Mouse (Mus musculus) hindbrain, postnatal 0 days (tissue): ENCODE data around the gene Cela3b. TPM values are rescaled to one million over a fixed set of nuclear protein-coding genes. Genes with fewer than 3 reads are reported as not detected.
A peak's percentile ranks its signal among the peaks of the same experiment; 100 is the strongest.

Source experiments
- ATAC-seq: fragments of 200-750 bp; cut with Nextera tagmentation; 2 replicates; pipeline ENCODE4 v1.8.0; 2017; ENCODE audit warnings: mild to moderate bottlenecking, moderate TSS enrichment, moderate library complexity
- DNase-seq: peaks from one replicate; pipeline ENCODE4 v3.0.0-alpha.2; 2015; ENCODE audit warnings: low spot score
- H3K27ac ChIP-seq: fragments of 300-500 bp; sonication (generic); 2 replicates; pipeline ENCODE4 v1.5.1; 2014; ENCODE audit warnings: mild to moderate bottlenecking
- H3K27me3 ChIP-seq: fragments of 300-500 bp; sonication (generic); 2 replicates; pipeline ENCODE4 v1.6.1; 2014; ENCODE audit warnings: low read length, mixed read lengths; ENCODE audit not compliant: insufficient read depth
- H3K36me3 ChIP-seq: fragments of 300-500 bp; sonication (generic); 2 replicates; pipeline ENCODE4 v1.6.1; 2014; ENCODE audit warnings: low read length, mixed read lengths; ENCODE audit not compliant: insufficient read depth
- H3K4me1 ChIP-seq: fragments of 300-500 bp; sonication (generic); 2 replicates; pipeline ENCODE4 v1.6.1; 2014; ENCODE audit warnings: antibody characterized with exemption, low read length, mixed read lengths; ENCODE audit not compliant: insufficient read depth
- H3K4me2 ChIP-seq: fragments of 300-500 bp; sonication (generic); 2 replicates; pipeline ENCODE4 v1.6.1; 2014; ENCODE audit warnings: low read depth, mild to moderate bottlenecking, low read length, moderate library complexity, mixed read lengths
- H3K4me3 ChIP-seq: fragments of 300-500 bp; sonication (generic); 2 replicates; pipeline ENCODE4 v1.5.1; 2014; ENCODE audit warnings: low read length
- H3K9ac ChIP-seq: fragments of 300-500 bp; sonication (generic); replicated peaks from 2 replicates; pipeline ENCODE4 v1.6.1; 2014; ENCODE audit warnings: mild to moderate bottlenecking, low read length, moderate library complexity, mixed read lengths
- H3K9me3 ChIP-seq: fragments of 300-500 bp; sonication (generic); 2 replicates; pipeline ENCODE4 v1.6.1; 2016; ENCODE audit warnings: low read length, mixed read lengths
- CTCF ChIP-seq: IDR thresholded peaks from 2 replicates; pipeline ENCODE4 v1.5.1; 2016; ENCODE audit warnings: antibody characterized with exemption, control low read depth, low read depth
- WGBS: fragments of 180-500 bp; shearing (Covaris S2); extraction: QIAGEN DNeasy Blood & Tissue Kit; methylation state at CpG from one replicate; pipeline ENCODE4 v1.1.7; 2014; 5-methylcytosine and 5-hydroxymethylcytosine counted together
- polyA plus RNA-seq: library from polyadenylated mRNA; unstranded; fragments of >200 nt; fragmentation: Nextera tagmentation; extraction: Ambion mirVana; gene quantifications from 2 replicates; pipeline ENCODE4 v1.2.1, GENCODE M21; 2015
- total RNA-seq: library from RNA; depleted of rRNA; stranded (reverse); fragments of >200 nt; gene quantifications from 2 replicates; pipeline ENCODE4 v1.2.3, GENCODE M21; 2014

The Cela3b gene
- total and polyA plus RNA-seq, 2 experiments from 2014 or later, result not detected

- no peak for TF ChIP-seq CTCF
- Histone ChIP-seq H3K27me3 (no peaks in the 10 kb centered on the region), H3K4me3 (peak overlapping the region; percentile 60), H3K9me3 (no peaks in the 10 kb centered on the region), H3K4me1 (peaks cover 4% of the 10 kb centered on the region; the same call in 1 of the 2 replicates), H3K9ac (peak overlapping the region; percentile 66), H3K4me2 (peak overlapping the region; percentile 73), H3K36me3 (no peaks in the 10 kb centered on the region), H3K27ac (peak overlapping the region; percentile 90)
- ATAC-seq (no peak), DNase-seq (no peak)
- under 1% methylated on average over 20 of the region's 20 CpGs for WGBS
Measured at GRCm38 (mm10) chr4:137387482-137388058, 42.8 kb downstream of the Cela3b start.

GRCm38 (mm10) chr4:137380702-137381605 lies 49.4 kb downstream of the Cela3b start:
- TF ChIP-seq CTCF, result no peak
- no peak for DNase-seq
- Histone ChIP-seq H3K27me3 (no peaks in the 10 kb centered on the region), H3K9ac (no peak overlapping the region), H3K4me3 (no peak overlapping the region), H3K4me1 (no peaks in the 10 kb centered on the region), H3K9me3 (no peaks in the 10 kb centered on the region), H3K4me2 (peak overlapping the region; percentile 18; the same call in 1 of the 2 replicates), H3K27ac (no peak overlapping the region), H3K36me3 (no peaks in the 10 kb centered on the region)
- ATAC-seq, result no peak
- 42% methylated on average over 14 of the region's 16 CpGs for WGBS

GRCm38 (mm10) chr4:137379713-137380255 lies 50.6 kb downstream of the Cela3b start:
- Histone ChIP-seq H3K4me2 (no peak overlapping the region), H3K4me3 (no peak overlapping the region), H3K4me1 (no peaks in the 10 kb centered on the region), H3K9ac (no peak overlapping the region), H3K9me3 (no peaks in the 10 kb centered on the region), H3K27ac (no peak overlapping the region), H3K36me3 (no peaks in the 10 kb centered on the region), H3K27me3 (no peaks in the 10 kb centered on the region)
- no peak for TF ChIP-seq CTCF
- ATAC-seq (no peak), DNase-seq (no peak)
- 90% methylated on average over 10 of the region's 10 CpGs for whole genome bisulfite sequencing

GRCm38 (mm10) chr4:137379085-137379484 lies 51.3 kb downstream of the Cela3b start:
- no peak overlapping the region for H3K4me3 ChIP-seq
- H3K36me3 ChIP-seq, result no peaks in the 10 kb centered on the region
- H3K9ac ChIP-seq, result no peak overlapping the region
- ATAC-seq (no peak), DNase-seq (no peak)
- H3K27ac ChIP-seq, result no peak overlapping the region
- no peaks in the 10 kb centered on the region for H3K9me3 ChIP-seq
- H3K4me1 ChIP-seq, result no peaks in the 10 kb centered on the region
- no peaks in the 10 kb centered on the region for H3K27me3 ChIP-seq
- 81% methylated on average over 3 of the region's 3 CpGs for WGBS
- no peak overlapping the region for H3K4me2 ChIP-seq
- no peak for TF ChIP-seq CTCF

GRCm38 (mm10) chr4:137377526-137378304 lies 52.6 kb downstream of the Cela3b start:
- TF ChIP-seq CTCF, result no peak
- Histone ChIP-seq H3K9me3 (no peaks in the 10 kb centered on the region), H3K4me1 (no peaks in the 10 kb centered on the region), H3K9ac (no peak overlapping the region), H3K27ac (no peak overlapping the region), H3K4me3 (no peak overlapping the region), H3K36me3 (no peaks in the 10 kb centered on the region), H3K27me3 (no peaks in the 10 kb centered on the region), H3K4me2 (no peak overlapping the region)
- ATAC-seq (no peak), DNase-seq (no peak)
- WGBS, result 77% methylated on average over 4 of the region's 4 CpGs

GRCm38 (mm10) chr4:137376778-137377177 lies 53.6 kb downstream of the Cela3b start:
- Histone ChIP-seq H3K9me3 (no peaks in the 10 kb centered on the region), H3K36me3 (no peaks in the 10 kb centered on the region), H3K27ac (no peak overlapping the region), H3K4me2 (no peak overlapping the region), H3K27me3 (no peaks in the 10 kb centered on the region), H3K9ac (no peak overlapping the region), H3K4me3 (no peak overlapping the region), H3K4me1 (no peaks in the 10 kb centered on the region)
- no peak for ATAC-seq
- no peak for DNase-seq
- 0 out of 2 replicates have a peak, but pooled peaks have one; percentile 14 for TF ChIP-seq CTCF
- 65% methylated on average over 2 of the region's 2 CpGs for WGBS
